Mouse (Mus musculus) lung, postnatal 4 days (tissue): ENCODE data around the gene Tekt5.

Source experiments
- DNase-seq, 2 experiments: peaks; one replicate each; pipeline ENCODE4 v3.0.0; 2021

The Tekt5 gene

GRCm38 (mm10) chr16:10335953-10336352 is 59.3 kb downstream of the Tekt5 start:
- DNase-seq = no peak

DNA sequence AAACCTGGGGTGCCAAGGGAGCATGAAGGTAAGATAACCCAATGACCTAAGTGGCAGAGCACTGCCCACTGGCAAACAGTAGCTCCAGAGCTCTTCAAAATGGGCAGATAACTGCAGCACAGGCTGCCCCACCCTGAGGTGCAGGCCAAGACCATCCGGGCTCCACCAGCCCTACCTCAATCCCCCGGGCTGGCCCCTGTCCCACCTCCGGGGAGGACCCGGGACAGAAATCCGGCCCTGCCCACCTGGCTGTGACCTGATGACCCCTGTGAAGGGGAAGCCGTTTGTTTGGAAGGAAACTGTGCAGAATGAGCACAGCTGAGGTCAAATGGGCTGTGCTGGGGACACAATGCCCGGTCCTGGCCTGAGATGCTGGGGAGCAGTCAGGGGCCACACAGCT is 62.6 kb downstream of the Tekt5 start:
- DNase-seq = peak in 1 of 2 experiments; percentile 56

DNA sequence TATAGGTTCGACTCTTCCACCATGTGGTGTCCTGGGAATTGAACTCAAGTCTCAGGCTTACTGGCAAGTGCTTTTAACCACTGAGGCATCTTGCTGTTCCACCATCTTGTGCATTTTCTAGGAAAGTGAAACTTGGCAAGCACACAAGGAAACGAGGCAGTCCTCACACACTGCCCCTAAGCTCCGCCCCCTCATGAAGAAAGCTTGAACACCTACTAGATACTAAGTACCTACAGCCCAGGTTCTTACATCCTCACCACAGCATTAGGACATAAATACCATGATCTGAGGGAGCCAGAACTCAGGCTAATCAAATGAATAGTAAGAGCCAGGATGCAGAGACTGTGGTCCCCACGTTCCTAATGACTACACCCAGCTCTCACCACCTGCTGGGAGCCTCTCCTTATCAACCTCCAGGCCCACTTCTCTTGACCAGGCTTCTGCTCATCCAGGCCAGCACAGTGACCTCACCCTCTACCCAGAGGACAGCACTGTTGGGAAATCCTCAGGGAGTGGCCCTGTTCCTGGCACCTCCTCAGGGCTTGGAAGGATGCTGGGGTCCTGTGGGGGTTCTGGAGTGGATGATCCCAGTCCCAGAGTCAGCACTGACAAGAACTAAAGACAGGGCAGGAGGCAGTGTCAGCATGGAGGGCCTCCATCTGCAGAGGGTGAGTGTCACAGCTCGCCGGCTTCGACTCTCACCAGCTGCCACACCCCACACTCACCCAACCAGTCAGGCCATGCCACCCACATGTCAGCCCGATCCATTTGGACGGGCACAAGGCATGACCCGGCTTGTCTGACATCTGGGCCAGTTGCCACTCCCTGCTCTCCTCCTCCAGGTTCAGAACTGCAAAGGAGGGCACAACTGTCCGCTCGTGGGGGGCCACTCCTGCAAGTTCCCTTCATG is 64.4 kb downstream of the Tekt5 start:
- peak in 1 of 2 experiments; percentile 39 for DNase-seq

DNA sequence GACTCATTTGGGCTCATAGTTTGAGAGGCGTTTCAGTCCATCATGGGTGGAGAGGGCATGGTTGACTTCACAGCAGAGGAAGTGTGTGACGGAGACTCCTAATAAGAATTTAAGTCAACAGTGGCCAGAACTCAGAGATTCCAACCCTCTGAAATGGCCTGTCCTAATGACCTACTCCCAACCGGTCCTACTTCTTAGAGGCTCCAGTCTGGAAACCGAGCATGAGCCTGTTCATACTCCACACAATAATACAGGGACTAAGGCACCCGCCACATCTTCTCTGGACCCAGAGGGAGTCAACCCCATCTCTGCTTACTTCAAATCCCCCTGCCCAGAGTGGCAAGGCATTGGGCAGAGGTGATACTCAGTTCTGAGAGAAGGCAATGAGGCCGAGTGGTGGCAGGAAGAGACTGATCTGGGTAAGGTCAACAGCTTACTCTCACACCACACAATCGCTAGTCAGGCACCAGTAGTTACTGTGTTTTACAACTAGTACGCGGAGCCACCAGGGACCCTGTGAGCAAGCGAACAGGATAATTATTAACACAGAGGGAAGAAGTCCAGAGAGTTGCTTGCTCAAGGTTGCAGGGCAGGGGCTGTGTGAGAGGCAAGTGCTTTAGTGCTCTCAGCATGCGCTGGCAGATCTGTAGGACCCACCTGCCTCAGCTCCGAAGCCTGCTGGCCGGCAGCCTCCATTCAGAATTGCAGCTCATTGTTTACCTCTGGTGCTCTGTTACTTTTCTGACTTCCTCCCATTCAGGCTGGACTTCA is 67.5 kb downstream of the Tekt5 start:
- DNase-seq = peak in 1 of 2 experiments; percentile 71

- DNase-seq = no peak
Measured at GRCm38 (mm10) chr16:10319914-10320569, 75.2 kb downstream of the Tekt5 start.

DNA sequence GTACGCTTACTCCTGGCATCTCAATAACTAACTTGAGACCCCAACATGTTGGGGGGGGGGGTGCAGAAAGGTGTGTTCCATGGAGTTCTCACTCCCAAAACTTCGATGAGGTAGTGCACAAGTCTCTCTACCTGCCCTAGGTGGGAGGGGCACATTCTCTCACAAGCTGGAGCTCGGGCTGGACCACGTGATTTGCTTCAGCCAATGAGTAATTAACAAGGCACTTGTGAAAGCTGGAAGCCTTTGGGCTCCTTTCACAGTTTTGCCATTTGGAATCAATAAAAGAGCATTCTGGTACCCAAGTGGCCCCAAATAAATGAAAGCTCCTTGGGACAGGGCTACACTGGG is 78.1 kb downstream of the Tekt5 start:
- no peak for DNase-seq

- DNase-seq = no peak
Measured at GRCm38 (mm10) chr16:10316493-10317196, 78.6 kb downstream of the Tekt5 start.

DNA sequence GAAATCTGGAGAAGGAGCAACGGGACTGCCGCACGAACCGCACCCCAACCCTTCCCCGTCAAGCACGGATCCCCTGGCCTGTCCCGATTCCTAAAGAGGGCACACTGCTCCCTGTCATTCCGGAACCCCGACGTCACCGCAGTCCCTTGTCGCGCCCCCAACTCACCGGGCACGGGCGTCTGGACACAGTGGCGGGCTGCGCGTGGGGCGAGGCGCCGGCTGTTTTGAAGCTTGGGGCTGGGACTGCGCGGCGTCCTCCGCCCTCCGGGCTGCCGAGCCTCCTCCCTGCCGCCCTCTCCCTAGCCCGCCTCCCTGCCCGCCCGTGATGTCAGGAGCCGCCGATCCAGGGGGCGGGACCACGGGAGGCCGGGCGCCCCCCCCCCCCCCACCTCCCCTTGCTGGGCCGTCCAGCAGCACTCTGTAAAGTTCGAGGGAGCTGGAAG is 81.6 kb downstream of the Tekt5 start, which contains the start of gene Emp2:
TSS of gene Emp2 (minus strand) at position 323 of the 443 bp plus-strand sequence.
- peak; percentile 84 to 91 for DNase-seq

DNA sequence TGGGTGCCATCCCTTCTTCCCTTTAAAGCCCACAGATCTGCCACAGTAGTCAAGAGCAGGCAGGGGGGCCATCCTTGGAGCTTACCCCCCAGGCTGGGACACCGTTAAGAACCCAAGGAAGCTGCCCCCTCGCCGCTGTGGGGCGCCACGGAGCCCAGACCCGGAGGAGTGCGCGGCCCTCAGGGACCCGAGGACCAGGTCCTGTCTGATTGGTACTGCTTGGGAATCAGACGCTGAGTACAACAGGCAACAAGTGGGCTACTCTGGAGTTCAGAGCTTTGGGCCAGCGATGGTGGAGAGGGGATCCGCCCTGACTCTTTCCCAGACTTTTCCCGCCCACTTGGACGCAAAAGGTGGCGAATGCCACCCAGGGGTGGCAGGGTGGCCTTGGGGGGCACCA is 82.1 kb downstream of the Tekt5 start:
- peak; percentile 63 to 70 for DNase-seq

GRCm38 (mm10) chr16:10311989-10312388 is 83.3 kb downstream of the Tekt5 start:
- DNase-seq = peak in 1 of 2 experiments; percentile 60

- no peak for DNase-seq
Measured at GRCm38 (mm10) chr16:10311086-10311485, 84.2 kb downstream of the Tekt5 start.

DNA sequence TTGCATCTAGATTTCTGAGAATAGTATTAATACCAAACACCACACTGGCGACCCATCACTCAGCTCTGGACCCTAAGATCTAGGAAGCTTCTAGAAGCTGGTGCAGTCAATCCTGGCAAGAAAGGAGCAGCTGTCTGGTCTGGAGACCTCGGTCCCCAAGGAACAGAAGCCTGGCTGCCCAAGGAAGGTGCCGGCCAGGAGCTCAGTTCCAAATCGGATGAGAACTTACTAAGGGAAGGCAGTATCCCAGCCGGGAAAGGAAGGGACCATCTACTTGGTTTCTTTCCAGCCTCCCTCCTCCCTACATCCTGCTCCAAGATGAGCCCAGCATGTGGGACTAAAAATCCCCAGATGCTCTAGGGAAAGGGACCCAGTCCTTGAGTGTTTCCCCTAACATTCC is 84.8 kb downstream of the Tekt5 start:
- DNase-seq = no peak
